Mouse (Mus musculus): ENCODE results near the gene Coasy.

Coasy gene

DNA sequence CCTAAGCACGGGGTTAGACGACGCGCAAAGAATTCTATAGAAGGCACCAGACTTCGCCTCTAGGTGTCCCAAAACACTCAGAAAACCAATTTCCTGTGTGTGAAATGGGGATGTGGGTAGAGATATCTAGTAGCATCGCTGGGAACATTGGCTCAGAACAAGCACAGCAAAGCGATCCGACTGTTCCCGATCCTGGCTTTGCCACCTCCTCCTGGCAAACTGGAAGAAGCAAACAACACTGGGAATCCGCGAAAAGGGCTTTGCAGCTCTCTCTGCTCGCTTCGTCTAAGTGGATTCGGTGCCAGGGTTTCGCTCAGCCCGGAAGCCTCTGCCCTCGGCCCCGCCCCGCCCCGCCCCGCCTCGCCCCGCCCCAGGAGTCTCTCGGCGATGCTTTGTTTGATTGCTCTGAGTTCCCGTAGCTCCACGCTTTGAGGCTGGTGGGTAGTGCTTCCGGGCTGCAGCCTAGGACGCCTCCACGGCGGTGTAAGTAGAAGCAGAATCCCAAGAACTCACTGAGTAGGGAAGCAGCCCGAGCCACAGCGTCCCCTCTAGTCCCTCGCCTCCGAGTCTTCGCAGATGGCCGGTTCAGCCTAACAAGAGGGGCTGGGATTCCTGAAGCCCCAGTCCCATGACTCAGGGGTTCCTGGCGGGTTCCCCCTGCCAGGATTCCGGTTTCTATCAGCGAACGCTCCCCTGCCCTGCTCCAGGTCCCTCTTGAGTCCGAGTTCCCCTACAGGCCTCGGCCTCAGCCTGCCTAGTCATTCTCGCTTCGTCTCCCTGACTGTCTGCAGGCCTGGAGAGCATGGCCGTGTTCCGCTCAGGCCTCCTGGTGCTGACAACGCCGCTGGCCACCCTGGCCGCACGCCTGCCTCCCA is at the start of gene Coasy:
Gene Coasy (plus strand): TSS at position 358 of the 875 bp plus-strand sequence.
- no peak for DNase-seq (ENCODE audit: extremely low read depth, low read depth, low spot score)

DNA sequence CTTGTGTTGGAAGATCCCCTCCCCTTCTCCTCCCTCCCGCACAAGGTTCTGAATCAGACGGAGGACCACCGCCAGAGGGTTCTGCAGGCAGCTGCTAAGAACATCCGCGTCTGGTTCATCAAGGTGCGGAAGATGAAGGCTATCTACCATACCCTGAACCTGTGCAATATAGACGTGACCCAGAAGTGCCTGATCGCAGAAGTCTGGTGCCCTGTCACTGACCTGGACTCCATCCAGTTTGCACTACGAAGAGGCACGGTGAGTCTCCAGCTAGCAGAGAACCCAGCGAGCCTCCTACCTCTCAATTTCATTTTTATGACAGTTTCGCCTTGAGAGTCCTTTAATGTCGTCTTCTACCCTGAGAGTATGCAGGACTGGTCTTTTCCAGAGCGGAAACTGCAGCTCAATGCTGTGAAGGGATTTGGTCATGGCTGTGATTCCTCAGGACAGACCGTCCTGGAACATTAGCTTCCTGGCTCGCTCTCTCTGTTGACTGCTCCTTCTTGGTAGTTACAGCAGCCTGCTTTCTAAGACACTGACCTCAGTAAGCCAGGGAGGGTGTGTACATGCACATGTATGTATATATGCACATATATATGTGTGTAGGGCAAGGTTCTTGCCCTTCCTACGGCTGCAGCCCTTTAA is 48.4 kb upstream of the Coasy start:
- DNase-seq (ENCODE audit: extremely low read depth, low read depth, low spot score), result no peak

DNA sequence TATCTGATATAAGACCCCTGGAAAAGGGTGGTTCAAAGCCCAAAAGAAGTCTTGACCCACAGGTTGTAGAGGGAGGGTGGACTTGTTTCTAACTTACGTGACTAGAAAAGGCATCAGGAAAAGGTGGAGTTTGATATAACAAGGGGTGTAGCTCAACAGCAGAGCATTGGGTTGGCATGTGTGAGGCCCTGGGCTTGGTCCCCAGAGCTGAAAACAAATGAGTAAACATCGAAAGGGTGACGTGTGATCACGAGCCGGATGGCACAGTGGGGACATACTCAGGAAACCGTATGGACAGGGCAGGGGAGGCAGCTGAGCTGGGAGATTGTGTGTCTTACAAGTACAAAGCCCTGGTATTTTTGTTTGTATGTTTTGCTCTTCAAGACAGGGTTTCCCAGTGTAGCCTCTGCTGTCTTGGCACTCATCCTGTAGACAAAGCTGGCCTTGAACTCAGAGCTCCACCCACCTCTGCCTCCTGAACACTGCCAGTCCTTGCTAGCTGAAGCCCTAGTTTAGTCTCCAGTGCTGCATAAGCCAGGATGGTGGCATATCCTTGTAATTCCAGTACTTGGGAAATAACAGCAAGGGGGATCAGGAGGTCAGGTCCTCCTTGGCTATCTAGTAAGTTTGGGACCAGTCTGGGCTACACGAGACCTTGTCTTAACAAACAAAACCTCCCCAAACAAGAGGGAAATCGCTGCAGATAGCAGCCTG is 47.6 kb upstream of the Coasy start:
- no peak for DNase-seq (ENCODE audit: extremely low read depth, low read depth, low spot score)

DNA sequence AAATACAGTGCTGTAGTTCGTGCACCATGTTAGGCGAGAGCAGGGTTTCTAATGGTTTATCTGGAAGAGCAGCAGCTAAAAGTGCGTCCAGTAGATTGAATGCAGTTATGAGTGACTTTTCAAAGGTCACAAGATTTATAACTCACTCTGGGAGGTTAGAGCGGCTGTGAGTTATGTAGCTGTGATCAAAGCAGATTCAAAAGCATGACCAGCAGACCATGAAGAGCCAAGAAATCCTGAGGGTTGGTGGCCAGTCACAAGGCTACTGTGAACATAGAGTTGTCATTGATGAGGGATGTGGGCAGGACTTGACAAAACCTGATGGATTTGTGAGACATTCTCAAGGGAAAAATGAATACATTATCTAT is 47.1 kb upstream of the Coasy start:
- DNase-seq (ENCODE audit: extremely low read depth, low read depth, low spot score), result no peak

DNA sequence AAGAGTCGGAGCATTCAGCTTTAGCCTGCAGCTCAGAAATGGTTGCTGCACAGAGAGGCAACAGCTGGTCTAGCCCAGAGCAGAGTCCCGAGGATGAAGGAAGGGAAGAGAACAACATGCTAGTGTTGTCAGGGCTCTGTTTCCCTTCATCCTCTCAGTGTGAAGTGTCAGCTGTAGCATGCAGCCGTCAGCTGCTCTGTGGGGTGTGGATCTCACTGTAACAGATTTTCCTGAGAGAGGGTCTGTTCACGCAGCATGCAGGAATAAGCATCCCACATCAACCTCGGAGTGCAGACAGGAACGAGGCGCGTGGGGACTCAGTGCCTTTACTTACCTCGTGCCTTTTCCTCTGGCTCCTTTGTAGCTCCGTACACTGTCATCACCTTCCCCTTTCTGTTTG is 44.6 kb upstream of the Coasy start:
- DNase-seq (ENCODE audit: extremely low read depth, low read depth, low spot score), result no peak

DNA sequence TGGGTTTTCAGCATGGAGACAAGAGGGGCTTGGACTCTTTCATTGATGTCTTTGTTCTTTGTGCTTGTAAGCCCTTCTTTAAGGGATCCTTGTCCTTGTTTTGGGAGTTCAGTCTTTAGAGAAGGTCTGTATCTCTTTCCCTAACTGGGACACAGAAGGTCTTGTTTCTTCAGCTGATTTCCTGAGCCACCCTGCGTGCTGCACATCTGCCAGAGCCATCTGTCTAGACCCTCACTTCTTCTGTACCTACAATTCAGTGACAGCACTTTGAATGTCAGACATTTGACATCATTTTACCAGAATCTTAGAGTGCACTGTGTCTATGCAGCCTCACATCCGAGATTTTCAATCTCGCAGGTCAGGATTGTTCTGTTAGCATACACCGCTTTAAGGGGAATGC is 36.5 kb upstream of the Coasy start:
- no peak for DNase-seq (ENCODE audit: extremely low read depth, low read depth, low spot score)

DNA sequence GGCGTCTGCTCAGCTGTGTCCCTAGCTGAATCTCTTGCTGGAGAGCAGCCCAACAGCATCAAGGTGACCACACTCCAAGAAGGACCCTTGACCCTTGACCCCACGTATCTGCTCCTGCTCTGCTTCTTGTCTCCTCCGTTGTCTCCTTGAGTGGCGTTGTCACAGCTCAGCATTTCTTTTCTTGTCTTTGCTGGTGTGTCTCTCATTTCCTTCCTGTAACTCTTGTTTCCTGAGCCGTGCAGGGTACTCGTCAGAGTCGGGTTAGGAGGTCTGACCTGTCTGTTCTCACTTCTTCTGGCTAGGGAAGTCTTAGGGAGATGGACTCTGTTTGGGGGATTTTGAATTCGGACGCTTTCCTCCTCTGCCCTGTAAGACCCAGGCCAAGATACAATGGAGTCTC is 35.9 kb upstream of the Coasy start:
- no peak for DNase-seq (ENCODE audit: extremely low read depth, low read depth, low spot score)

DNA sequence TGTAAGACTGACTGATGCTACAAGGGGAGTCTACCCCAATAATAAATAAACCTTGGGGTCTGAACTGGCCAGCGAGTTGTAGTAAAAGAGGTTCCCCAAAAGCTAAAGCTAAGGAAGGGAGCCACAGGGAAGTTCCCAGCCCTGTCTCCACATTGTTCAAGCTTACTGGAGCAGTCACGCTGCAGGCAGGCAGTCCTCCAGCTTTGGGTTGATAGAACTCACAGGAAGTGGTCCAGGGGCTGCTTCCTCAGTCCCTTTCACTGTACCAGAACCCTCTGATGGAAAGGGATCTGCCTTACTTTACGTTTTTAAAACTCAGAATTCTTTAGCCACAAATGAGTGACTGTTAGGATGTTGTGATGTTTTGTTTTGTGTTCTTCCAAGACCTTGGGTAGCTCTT is 34.9 kb upstream of the Coasy start:
- DNase-seq (ENCODE audit: extremely low read depth, low read depth, low spot score), result no peak

DNA sequence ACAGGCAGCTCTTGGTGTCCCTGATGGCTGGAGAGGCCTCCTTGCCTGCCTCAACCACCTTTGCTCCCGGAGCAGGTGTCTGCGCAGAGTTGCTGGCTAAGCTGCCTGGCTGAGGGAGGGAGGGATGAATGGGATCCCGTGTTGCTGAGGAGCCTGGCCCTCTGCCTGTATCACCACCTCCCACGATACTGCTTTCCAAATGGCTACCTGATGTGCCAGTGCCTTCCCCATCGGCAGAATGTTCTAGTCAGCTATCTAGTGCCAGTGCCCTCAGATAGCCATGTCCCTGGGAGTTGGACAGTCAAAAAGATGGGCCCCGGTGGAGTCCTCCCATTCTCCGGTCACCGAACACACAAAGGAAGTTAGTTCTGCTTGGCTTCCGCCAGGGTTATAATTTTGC is 32.0 kb upstream of the Coasy start:
- no peak for DNase-seq (ENCODE audit: extremely low read depth, low read depth, low spot score)

DNA sequence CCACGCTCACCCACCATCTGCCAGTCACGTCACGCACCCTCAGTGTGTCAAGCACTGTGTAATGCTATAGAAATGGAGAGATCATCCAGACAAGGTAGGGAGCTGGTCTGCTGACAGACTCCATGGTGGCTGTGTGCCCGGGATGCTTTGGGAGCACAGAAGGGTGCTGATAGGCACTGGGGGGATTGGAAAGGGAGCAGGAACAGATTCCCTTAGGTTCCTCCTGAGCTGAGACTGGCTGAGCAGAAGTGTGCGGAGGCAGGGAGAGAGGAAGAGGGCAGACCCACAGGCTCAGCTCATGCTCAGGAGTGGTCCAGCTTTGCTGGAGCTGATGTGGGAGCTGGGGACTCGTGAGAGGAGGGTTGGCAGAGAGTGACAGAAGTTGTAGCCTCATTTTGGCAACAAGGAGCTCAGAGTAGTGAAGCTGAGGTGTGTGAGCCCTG is 31.3 kb upstream of the Coasy start:
- DNase-seq (ENCODE audit: extremely low read depth, low read depth, low spot score), result no peak

DNA sequence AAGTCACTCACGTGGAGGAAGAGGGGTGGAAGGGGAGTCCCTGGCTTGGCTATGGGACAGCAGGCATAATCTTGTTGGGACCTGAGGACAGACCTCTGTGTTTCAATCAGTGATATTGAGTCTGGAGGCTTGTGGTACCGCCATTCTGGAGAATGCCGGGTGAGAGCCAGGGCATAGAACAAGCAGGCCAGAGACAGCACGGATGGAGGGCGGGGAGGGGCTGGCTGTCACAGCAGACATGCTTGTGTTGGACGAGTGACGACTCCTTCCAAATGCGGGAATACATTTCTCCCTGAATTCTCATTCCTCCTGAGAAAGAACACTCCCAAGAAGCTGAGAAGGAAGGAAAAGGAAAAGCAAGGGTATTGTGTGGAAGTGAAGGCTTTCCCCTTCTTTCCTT is 30.7 kb upstream of the Coasy start:
- no peak for DNase-seq (ENCODE audit: extremely low read depth, low read depth, low spot score)

DNA sequence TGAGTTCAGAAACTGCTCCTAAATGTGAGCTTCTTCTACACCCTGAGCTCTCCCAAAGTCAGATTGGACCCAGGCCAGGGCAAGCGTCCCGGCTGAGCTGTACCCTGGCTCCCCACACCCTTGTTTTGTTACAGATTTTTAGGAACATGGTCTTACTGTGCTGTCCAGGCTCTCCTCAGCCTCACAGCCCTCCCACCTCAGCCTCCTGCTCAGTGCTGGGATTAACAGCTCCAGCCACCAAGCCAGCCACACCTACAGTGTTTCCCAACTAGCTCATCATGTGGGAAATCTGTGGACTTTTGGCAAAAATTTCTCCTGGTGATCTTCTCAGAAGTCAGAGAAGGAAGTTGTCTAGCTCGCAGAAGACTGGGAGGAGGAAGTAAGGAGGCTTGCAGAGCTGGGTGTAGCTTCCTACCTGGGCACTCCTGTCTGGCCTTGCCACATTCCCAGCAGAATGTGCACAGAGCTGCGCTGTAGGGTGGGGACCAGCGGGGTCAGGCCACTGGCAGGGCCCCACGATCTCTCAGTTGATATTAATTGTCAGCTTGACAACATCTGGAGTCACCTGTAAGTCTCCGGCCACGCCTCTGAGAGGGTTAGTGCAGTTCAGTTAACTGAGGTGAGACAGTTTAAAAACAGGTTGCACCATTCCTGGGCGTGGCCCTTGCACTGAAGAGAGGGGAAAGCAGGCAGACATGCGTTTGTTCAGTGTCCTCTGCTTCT is 29.5 kb upstream of the Coasy start:
- DNase-seq (ENCODE audit: extremely low read depth, low read depth, low spot score), result no peak

DNA sequence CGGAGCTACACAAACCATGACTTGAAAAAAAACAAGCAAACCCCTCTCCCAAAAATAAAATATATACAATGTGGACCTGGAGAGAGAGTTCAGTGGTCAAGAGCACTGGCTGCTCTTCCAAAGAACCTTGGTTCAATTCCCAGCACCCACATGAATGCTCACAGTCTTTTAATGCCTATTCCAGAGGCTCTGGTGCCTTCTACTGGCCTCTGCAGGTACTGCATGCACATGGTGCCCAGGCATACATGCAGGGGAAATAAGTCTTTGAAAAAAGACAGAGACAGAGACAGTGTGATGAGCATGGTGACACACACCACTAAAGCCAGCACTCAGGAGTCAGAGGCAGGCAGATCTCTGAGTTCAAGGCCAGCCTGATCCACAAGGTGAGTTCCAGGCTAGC is 28.4 kb upstream of the Coasy start:
- DNase-seq (ENCODE audit: extremely low read depth, low read depth, low spot score), result no peak

DNA sequence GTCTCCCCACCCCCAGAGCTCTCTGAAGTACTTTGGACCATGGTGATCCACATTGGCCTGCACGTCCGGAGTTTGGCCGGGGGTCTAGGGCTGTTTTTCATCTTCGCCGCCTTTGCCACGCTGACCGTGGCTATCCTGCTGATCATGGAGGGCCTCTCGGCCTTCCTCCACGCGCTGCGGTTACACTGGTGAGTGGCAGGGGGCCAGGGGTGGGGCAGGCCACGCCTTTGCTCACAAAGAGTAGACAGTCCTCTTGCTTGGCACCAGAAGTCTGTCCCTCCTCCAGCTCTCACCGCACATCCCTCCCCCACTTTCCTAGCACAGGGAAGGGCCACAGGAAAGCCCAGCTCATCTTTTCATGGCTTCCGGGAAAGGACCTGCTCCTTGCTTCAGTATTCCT is 26.9 kb upstream of the Coasy start:
- DNase-seq (ENCODE audit: extremely low read depth, low read depth, low spot score), result no peak

DNA sequence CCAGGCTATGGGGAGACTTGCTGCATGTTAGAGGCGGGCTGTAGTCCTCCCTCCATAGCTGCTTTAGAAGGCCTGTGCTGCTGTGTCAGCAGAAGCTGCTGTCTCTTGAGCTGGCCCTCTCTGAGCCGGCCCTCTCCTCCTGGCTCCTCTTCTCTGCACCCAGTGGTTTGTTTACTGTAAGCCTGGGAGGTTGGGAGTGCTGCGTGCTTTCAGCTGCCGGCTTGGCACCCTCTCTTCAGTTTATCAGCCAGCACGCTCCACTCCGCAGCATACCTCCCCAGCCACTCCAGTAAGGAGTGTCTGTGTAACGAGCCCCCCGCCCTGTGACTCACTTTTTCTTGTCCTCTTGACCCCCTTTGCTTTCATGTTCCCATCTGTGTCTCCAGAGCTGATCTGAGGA is 25.5 kb upstream of the Coasy start:
- no peak for DNase-seq (ENCODE audit: extremely low read depth, low read depth, low spot score)

DNA sequence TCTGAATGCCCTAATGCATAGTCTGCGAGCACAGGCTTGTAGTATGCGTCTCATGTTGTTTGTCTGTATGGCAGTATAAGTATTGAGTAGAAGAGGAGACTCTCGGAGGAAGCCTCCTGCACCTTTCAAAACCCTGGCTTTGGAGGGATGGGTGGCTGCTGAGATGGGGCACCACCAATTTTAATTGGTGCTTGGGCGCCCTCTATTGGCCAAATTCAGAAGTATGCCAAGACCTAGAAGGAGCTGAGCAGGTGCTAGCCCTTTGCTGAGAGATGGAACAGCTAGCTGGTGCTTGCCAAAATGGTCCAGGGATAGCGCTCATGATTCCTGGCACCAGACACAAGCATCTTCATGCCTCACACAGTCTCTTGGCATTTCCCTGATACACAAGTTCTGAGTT is 24.5 kb upstream of the Coasy start:
- no peak for DNase-seq (ENCODE audit: extremely low read depth, low read depth, low spot score)

DNA sequence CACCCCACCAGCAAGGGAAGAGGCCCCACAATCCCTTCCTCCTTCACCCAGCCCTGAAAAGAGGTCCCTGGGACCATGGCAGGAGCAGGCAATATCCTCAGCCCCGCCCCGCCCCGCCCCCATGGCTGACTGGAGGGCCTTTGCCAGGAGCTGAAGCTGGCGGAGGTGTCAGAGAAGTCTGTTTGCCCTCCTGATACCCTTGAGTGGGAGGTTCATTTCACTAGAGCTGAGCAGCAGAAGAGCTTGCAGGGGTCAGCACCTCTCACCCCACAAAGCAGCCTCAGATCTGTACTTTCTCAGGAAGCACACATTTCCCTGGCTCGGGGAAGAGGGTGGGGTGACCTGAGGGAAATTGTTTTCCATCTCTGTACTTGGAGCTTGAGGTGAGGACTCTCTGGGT is 23.6 kb upstream of the Coasy start:
- DNase-seq (ENCODE audit: extremely low read depth, low read depth, low spot score), result no peak

DNA sequence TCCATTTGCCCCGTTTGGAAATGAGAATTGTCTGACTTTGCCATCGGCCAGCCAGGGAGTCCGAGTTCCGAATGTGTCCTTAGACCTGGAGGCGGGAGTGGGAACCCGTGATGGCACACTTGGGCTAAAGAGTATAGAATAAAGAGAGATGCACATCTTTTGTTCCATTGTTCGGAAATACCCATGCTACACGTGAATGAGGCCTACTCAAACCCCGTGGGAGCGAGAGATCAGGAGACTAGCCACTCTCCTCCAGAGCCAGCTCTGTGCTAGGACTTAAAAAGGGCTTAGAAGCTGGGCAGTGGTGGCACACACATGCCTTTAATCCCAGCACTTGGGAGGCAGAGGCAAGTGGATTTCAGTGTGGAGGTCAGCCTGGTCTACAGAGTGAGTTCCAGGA is 22.9 kb upstream of the Coasy start:
- no peak for DNase-seq (ENCODE audit: extremely low read depth, low read depth, low spot score)

DNA sequence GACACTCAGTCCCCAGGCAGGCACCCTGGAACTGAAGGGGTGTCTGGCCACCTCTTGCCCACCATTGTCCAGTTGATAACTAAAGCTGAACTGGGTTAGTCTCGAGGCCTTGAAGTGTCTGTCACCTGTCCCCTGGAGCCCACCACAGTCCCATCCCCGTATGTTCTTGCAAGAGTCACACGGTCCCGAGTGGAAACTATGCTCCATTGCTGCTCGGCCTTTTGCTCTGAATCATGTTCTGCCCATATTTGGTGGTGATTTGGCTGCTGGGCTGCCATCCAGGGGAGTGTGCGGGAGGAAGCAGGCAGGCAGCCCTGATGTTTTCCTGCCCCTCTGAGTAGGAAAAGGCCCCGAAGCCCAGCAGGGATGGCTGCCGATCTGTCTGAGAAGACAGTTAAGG is 22.2 kb upstream of the Coasy start:
- DNase-seq (ENCODE audit: extremely low read depth, low read depth, low spot score), result no peak

DNA sequence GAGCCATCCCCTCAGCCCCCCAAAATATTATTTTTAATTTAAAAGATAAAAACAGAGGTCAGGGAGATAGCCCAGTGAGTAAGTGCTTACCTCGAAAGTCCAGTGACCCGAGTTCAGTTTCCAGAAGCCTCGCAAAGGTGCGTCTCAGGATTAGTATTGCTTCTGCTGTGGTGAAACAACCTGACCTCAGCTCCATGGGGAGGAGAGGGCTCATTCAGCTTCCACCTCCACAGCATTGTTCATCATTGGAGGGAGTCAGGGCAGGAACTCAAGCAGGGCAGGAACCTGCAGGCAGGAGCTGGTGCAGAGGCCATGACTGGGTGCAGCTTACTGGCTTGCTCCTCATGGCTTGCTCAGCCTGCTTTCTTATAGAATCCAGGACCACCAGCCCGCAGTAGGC is 21.3 kb upstream of the Coasy start:
- DNase-seq (ENCODE audit: extremely low read depth, low read depth, low spot score), result no peak

DNA sequence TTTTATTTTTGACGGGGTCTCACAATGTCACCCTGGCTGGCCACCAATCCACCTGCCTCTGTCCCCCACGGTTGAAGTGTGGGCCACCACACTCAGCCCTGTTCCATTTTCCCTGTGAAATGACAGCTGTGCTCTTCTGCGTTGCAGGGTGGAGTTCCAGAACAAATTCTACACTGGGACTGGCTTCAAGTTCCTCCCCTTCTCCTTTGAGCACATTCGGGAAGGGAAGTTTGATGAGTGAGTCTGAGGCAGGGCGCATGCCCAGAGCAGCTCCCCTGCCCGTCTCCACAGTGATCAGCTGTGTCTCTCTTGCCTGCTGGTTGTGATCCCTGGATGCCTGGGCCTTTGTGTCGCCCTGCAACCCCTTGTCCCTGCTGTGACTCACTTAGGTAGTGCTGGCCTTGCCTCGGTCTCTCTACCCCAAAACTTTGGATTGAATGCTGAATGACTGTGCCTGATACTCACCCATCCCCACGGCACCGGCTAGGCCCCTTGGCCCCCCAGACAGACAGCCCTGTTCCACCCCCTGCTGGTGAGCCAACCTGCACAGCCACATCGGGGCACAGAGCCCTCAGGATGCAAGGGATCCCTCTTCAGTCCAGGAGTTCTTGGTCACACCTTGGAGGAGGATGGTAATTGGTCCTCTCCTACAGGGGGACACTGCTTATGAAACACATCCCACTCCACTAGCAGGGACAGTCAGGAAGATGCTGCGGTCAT is 20.0 kb upstream of the Coasy start:
- no peak for DNase-seq (ENCODE audit: extremely low read depth, low read depth, low spot score)
